Mouse (Mus musculus): ENCODE results near the gene Gramd4.
"Not testable (repeated sequence)": the region's sequence is repeated elsewhere in the genome, so short reads cannot be mapped to it uniquely, and the experiment has no call there.

Gene Gramd4

GRCm38 (mm10) chr15:86129036-86129435, 71.5 kb downstream of the Gramd4 start:
- in situ Hi-C loops (cut with MboI; ENCODE audit: low pct_unique_long_range_greater_than_20kb in 1 of 2, low sequenced_read_pairs in 2 of 2, unreplicated experiment in 1 of 2), result loop anchor here in 1 of 2 experiments (10.0 to 25.0 kb wide), 2 partner anchors 74 to 217 kb away; partner anchors contain the start of gene Gramd4

GRCm38 (mm10) chr15:86130657-86131056, 73.2 kb downstream of the Gramd4 start:
- in situ Hi-C loops (cut with MboI; ENCODE audit: low pct_unique_long_range_greater_than_20kb in 1 of 2, low sequenced_read_pairs in 2 of 2, unreplicated experiment in 1 of 2), result loop anchor here in 1 of 2 experiments (25.0 kb wide), 1 partner anchor 218 kb away; no protein-coding TSS in a partner anchor

- in situ Hi-C loops (cut with MboI; ENCODE audit: low pct_unique_long_range_greater_than_20kb in 1 of 2, low sequenced_read_pairs in 2 of 2, unreplicated experiment in 1 of 2), result loop anchor here (5.0 to 25.0 kb wide), 3 partner anchors 73 to 223 kb away; no protein-coding TSS in a partner anchor
Measured at GRCm38 (mm10) chr15:86134941-86135783, 77.7 kb downstream of the Gramd4 start.

GRCm38 (mm10) chr15:86137638-86138037, 80.1 kb downstream of the Gramd4 start:
- in situ Hi-C loops (cut with MboI; ENCODE audit: low pct_unique_long_range_greater_than_20kb in 1 of 2, low sequenced_read_pairs in 2 of 2, unreplicated experiment in 1 of 2), result loop anchor here (5.0 to 25.0 kb wide), 3 partner anchors 75 to 225 kb away; no protein-coding TSS in a partner anchor

- in situ Hi-C loops (cut with MboI; ENCODE audit: low pct_unique_long_range_greater_than_20kb in 1 of 2, low sequenced_read_pairs in 2 of 2, unreplicated experiment in 1 of 2), result loop anchor here in 1 of 2 experiments (25.0 kb wide), 1 partner anchor 228 kb away; no protein-coding TSS in a partner anchor
Measured at GRCm38 (mm10) chr15:86140323-86140722, 82.8 kb downstream of the Gramd4 start.

GRCm38 (mm10) chr15:86144577-86144976, 87.1 kb downstream of the Gramd4 start:
- in situ Hi-C loops (cut with MboI; ENCODE audit: low pct_unique_long_range_greater_than_20kb in 1 of 2, low sequenced_read_pairs in 2 of 2, unreplicated experiment in 1 of 2), result loop anchor here in 1 of 2 experiments (25.0 kb wide), 1 partner anchor 232 kb away; no protein-coding TSS in a partner anchor

GRCm38 (mm10) chr15:86145046-86145445, 87.6 kb downstream of the Gramd4 start:
- in situ Hi-C loops (cut with MboI; ENCODE audit: low pct_unique_long_range_greater_than_20kb in 1 of 2, low sequenced_read_pairs in 2 of 2, unreplicated experiment in 1 of 2), result loop anchor here in 1 of 2 experiments (25.0 kb wide), 1 partner anchor 233 kb away; no protein-coding TSS in a partner anchor

GRCm38 (mm10) chr15:86146922-86147321, 89.4 kb downstream of the Gramd4 start:
- in situ Hi-C loops (cut with MboI; ENCODE audit: low pct_unique_long_range_greater_than_20kb in 1 of 2, low sequenced_read_pairs in 2 of 2, unreplicated experiment in 1 of 2), result loop anchor here in 1 of 2 experiments (25.0 kb wide), 1 partner anchor 235 kb away; no protein-coding TSS in a partner anchor

GRCm38 (mm10) chr15:86150593-86150992, 93.1 kb downstream of the Gramd4 start:
- in situ Hi-C loops (cut with MboI; ENCODE audit: low pct_unique_long_range_greater_than_20kb in 1 of 2, low sequenced_read_pairs in 2 of 2, unreplicated experiment in 1 of 2), result no loop called here

- in situ Hi-C loops (cut with MboI; ENCODE audit: low pct_unique_long_range_greater_than_20kb in 1 of 2, low sequenced_read_pairs in 2 of 2, unreplicated experiment in 1 of 2), result no loop called here
Measured at GRCm38 (mm10) chr15:86153481-86153960, 96.0 kb downstream of the Gramd4 start.

GRCm38 (mm10) chr15:86156492-86156891, 99.0 kb downstream of the Gramd4 start:
- in situ Hi-C loops (cut with MboI; ENCODE audit: low pct_unique_long_range_greater_than_20kb in 1 of 2, low sequenced_read_pairs in 2 of 2, unreplicated experiment in 1 of 2), result no loop called here

GRCm38 (mm10) chr15:86159093-86159492, 101.6 kb downstream of the Gramd4 start:
- in situ Hi-C loops (cut with MboI; ENCODE audit: low pct_unique_long_range_greater_than_20kb in 1 of 2, low sequenced_read_pairs in 2 of 2, unreplicated experiment in 1 of 2), result no loop called here

- in situ Hi-C loops (cut with MboI; ENCODE audit: low pct_unique_long_range_greater_than_20kb in 1 of 2, low sequenced_read_pairs in 2 of 2, unreplicated experiment in 1 of 2), result no loop called here
Measured at GRCm38 (mm10) chr15:86159719-86160118, 102.2 kb downstream of the Gramd4 start.

- in situ Hi-C loops (cut with MboI; ENCODE audit: low pct_unique_long_range_greater_than_20kb in 1 of 2, low sequenced_read_pairs in 2 of 2, unreplicated experiment in 1 of 2), result no loop called here
Measured at GRCm38 (mm10) chr15:86160906-86161305, 103.4 kb downstream of the Gramd4 start.

GRCm38 (mm10) chr15:86161800-86162199, 104.3 kb downstream of the Gramd4 start:
- in situ Hi-C loops (cut with MboI; ENCODE audit: low pct_unique_long_range_greater_than_20kb in 1 of 2, low sequenced_read_pairs in 2 of 2, unreplicated experiment in 1 of 2), result not testable (repeated sequence)

- in situ Hi-C loops (cut with MboI; ENCODE audit: low pct_unique_long_range_greater_than_20kb in 1 of 2, low sequenced_read_pairs in 2 of 2, unreplicated experiment in 1 of 2), result no loop called here
Measured at GRCm38 (mm10) chr15:86164718-86165345, 107.3 kb downstream of the Gramd4 start.

- in situ Hi-C loops (cut with MboI; ENCODE audit: low pct_unique_long_range_greater_than_20kb in 1 of 2, low sequenced_read_pairs in 2 of 2, unreplicated experiment in 1 of 2), result no loop called here
Measured at GRCm38 (mm10) chr15:86165811-86166590, 108.5 kb downstream of the Gramd4 start.

GRCm38 (mm10) chr15:86167032-86167655, 109.6 kb downstream of the Gramd4 start:
- in situ Hi-C loops (cut with MboI; ENCODE audit: low pct_unique_long_range_greater_than_20kb in 1 of 2, low sequenced_read_pairs in 2 of 2, unreplicated experiment in 1 of 2), result no loop called here
